Mouse (Mus musculus) hindbrain, embryonic 16.5 days (tissue): ENCODE results near the gene Zdhhc6. TPM values are rescaled to one million over a fixed set of nuclear protein-coding genes. Genes with fewer than 3 reads are reported as not detected.

Experiments
- ATAC-seq: fragments of 200-750 bp; cut with Nextera tagmentation; 2 replicates; pipeline ENCODE4 v1.8.0; 2017; ENCODE audit warnings: moderate TSS enrichment, moderate library complexity
- H3K27ac ChIP-seq: fragments of 300-500 bp; sonication (generic); 2 replicates; pipeline ENCODE4 v1.5.1; 2014; ENCODE audit warnings: low read depth, mild to moderate bottlenecking, control low read depth, low read length, moderate library complexity
- H3K27me3 ChIP-seq: fragments of 300-500 bp; sonication (generic); replicated peaks from 2 replicates; pipeline ENCODE4 v1.6.1; 2014; ENCODE audit warnings: low read length; ENCODE audit not compliant: control insufficient read depth, insufficient read depth
- H3K36me3 ChIP-seq: fragments of 300-500 bp; sonication (generic); 2 replicates; pipeline ENCODE4 v1.6.1; 2014; ENCODE audit warnings: mild to moderate bottlenecking, low read length, moderate library complexity, mixed read lengths; ENCODE audit not compliant: control insufficient read depth, insufficient read depth
- H3K4me1 ChIP-seq: fragments of 300-500 bp; sonication (generic); 2 replicates; pipeline ENCODE4 v1.6.1; 2014; ENCODE audit warnings: low read depth, low read length; ENCODE audit not compliant: control insufficient read depth, insufficient read depth
- H3K4me2 ChIP-seq: fragments of 300-500 bp; sonication (generic); 2 replicates; pipeline ENCODE4 v1.6.1; 2014; ENCODE audit warnings: mild to moderate bottlenecking, low read length, control low read depth, moderate library complexity
- H3K4me3 ChIP-seq: fragments of 300-500 bp; sonication (generic); 2 replicates; pipeline ENCODE4 v1.5.1; 2014; ENCODE audit warnings: mild to moderate bottlenecking, low read length, control low read depth, moderate library complexity
- H3K9ac ChIP-seq: fragments of 300-500 bp; sonication (generic); 2 replicates; pipeline ENCODE4 v1.6.1; 2014; ENCODE audit warnings: low read depth, mild to moderate bottlenecking, control low read depth, low read length, moderate library complexity
- H3K9me3 ChIP-seq: fragments of 300-500 bp; sonication (generic); 2 replicates; pipeline ENCODE4 v1.6.1; 2014; ENCODE audit warnings: mild to moderate bottlenecking, low read length, moderate library complexity; ENCODE audit not compliant: control insufficient read depth
- WGBS: fragments of 180-500 bp; shearing (Covaris S2); extraction: QIAGEN DNeasy Blood & Tissue Kit; methylation state at CpG from one replicate; pipeline ENCODE4 v1.1.7; 2014; 5-methylcytosine and 5-hydroxymethylcytosine counted together
- polyA plus RNA-seq: library from polyadenylated mRNA; unstranded; fragments of >200 nt; fragmentation: Nextera tagmentation; extraction: Ambion mirVana; gene quantifications from 2 replicates; pipeline ENCODE4 v1.2.1, GENCODE M21; 2015

The Zdhhc6 gene
- polyA plus RNA-seq, 1 experiment from 2014 or later = 65.8 TPM

DNA sequence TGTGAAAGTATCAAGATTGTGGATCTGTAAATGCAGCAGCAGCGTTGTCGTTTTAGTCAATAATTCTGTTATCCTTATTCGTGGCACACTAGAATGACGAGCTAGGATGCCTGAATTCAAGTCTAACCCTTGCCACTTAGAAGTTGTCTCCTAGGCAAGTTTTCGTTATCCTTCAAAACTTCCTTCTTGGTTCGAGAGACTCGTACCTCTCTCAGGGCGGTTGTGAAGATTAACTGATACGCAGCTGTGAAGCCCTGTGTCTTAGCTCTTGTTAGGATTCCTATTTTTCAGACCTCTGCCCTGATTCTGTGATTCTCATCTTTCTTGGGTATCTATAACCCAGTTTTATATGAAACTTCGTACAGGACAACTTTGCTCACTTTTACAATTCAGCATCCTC, 1.1 kb upstream of the Zdhhc6 start:
- H3K4me2 ChIP-seq = peak overlapping the region; percentile 95
- no peaks in the 10 kb centered on the region for H3K27me3 ChIP-seq
- peak overlapping the region; percentile 70 for H3K4me3 ChIP-seq
- WGBS = 69% methylated on average over 10 of the region's 10 CpGs
- H3K9me3 ChIP-seq = no peaks in the 10 kb centered on the region
- no peak for ATAC-seq
- no peak overlapping the region for H3K9ac ChIP-seq
- H3K4me1 ChIP-seq = peaks cover 17% of the 10 kb centered on the region
- H3K27ac ChIP-seq = no peak overlapping the region
- H3K36me3 ChIP-seq = 0 out of 2 replicates have a peak, but pooled peaks cover 6% of the 10 kb centered on the region

DNA sequence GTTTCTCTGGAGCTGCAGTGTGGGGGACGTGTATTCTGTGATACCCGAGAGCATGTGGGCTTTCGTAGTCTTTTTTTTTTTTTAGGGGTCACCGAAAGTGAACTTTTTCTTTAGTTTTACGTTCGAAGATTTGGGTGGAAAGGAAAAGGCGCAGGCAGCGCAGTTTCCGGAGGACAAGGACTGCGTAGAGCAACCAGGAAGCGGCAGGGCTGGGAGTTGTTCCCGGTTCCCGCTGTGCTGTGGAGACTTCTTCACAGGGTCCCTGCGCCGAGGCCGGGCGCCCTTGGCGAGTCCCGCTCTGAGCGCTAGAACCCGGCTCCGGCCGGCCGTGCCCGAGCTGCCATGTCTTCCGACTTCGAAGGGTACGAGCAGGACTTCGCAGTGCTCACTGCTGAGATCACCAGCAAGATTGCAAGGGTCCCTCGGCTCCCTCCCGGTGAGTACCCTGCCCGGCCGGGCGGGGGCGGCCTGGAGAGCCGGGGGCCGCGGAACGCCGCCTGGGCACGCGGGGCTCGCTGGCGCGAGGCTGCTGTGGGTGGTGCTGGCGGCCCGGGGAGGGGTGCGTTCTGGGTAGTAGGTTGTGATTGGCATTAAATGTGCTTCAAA, 380 bp upstream of the Zdhhc6 start, which contains the start of gene Vti1a:
Gene Vti1a (plus strand): TSS at position 187 of the 606 bp plus-strand sequence.
- Histone ChIP-seq H3K4me3 (peak within 1 kb of the TSS; percentile 70), H3K9me3 (no peaks in the 10 kb centered on the region), H3K4me2 (peak within 1 kb of the TSS; percentile 95), H3K4me1 (peaks cover 17% of the 10 kb centered on the region), H3K27ac (peak within 1 kb of the TSS; percentile 76), H3K9ac (peak within 1 kb of the TSS; percentile 76), H3K27me3 (no peaks in the 10 kb centered on the region), H3K36me3 (peaks cover 10% of the 10 kb centered on the region; the same call in 1 of the 2 replicates)
- under 1% methylated on average over 48 of the region's 48 CpGs for WGBS
- peak; percentile 95 for ATAC-seq

DNA sequence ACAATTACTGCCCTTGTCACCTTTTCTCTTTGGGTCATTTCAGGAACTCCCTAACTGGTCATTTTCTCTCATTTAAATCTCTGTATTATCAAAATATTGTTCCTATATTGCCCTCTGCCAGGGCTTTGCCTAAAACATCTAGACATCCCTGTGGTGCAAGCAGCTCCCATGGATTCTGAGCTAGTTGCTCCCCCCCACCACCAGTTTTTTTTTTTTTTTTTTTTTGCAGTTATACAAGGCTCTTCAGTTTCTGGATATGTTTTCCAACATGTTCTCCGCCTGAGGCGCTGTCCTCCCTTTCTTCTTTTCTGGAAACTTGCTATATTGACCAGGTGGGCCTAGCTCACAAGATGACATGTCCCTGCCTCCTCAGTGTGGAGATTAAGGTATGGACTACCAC, 2.2 kb downstream of the Zdhhc6 start:
- WGBS = 100% methylated on average over 2 of the region's 2 CpGs
- H3K27me3 ChIP-seq = no peaks in the 10 kb centered on the region
- no peak for ATAC-seq
- H3K36me3 ChIP-seq = peaks cover 21% of the 10 kb centered on the region
- H3K4me3 ChIP-seq = no peak overlapping the region
- H3K9ac ChIP-seq = no peak overlapping the region
- H3K4me1 ChIP-seq = peaks cover 17% of the 10 kb centered on the region
- H3K4me2 ChIP-seq = no peak overlapping the region
- no peaks in the 10 kb centered on the region for H3K9me3 ChIP-seq
- no peak overlapping the region for H3K27ac ChIP-seq

DNA sequence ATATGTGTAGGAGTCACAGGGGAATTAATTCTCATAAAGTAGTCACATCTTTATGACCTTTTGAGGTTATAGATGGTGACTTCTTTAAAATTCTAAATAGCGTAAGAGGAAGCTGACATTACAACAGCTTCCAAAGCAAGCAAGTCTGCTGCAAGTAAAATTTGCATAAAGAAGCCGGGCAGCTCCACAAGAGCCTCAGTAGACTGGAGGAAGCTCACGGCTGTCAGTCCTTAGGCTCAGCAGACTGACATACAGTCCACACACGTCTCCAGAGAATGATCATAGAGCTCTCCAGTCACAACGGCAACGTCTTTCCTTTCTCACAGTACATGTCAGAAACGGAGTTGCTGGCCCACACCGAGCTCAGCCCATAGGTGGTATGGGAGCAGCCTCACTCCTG, 4.0 kb downstream of the Zdhhc6 start:
- 88% methylated on average over 8 of the region's 8 CpGs for WGBS
- H3K4me3 ChIP-seq = no peak overlapping the region
- no peak overlapping the region for H3K27ac ChIP-seq
- H3K4me1 ChIP-seq = peaks cover 12% of the 10 kb centered on the region
- no peak overlapping the region for H3K9ac ChIP-seq
- H3K36me3 ChIP-seq = peaks cover 31% of the 10 kb centered on the region
- no peak for ATAC-seq
- no peaks in the 10 kb centered on the region for H3K27me3 ChIP-seq
- H3K9me3 ChIP-seq = no peaks in the 10 kb centered on the region
- no peak overlapping the region for H3K4me2 ChIP-seq

DNA sequence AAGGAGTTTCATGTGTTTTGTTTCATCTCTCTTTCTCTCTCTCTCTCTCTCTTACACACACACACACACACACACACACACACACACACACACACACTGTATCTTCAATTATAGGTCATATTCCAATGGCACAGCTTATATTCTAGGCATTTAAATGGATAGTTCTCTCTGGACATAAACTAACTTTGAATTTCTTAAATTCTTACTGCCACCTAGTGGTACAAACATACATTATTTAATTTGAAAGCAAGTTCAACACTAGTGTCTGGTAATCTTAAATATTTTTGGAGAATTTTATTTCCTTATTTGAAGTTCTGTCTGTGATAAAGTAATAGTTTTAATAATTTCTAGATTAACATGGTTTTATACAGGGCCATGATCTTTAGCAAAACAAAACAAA, 10.8 kb downstream of the Zdhhc6 start:
- Histone ChIP-seq H3K4me1 (no peaks in the 10 kb centered on the region), H3K36me3 (peaks cover 27% of the 10 kb centered on the region), H3K9ac (no peak overlapping the region), H3K27me3 (no peaks in the 10 kb centered on the region), H3K9me3 (no peaks in the 10 kb centered on the region), H3K4me3 (no peak overlapping the region), H3K4me2 (no peak overlapping the region), H3K27ac (no peak overlapping the region)
- no peak for ATAC-seq

DNA sequence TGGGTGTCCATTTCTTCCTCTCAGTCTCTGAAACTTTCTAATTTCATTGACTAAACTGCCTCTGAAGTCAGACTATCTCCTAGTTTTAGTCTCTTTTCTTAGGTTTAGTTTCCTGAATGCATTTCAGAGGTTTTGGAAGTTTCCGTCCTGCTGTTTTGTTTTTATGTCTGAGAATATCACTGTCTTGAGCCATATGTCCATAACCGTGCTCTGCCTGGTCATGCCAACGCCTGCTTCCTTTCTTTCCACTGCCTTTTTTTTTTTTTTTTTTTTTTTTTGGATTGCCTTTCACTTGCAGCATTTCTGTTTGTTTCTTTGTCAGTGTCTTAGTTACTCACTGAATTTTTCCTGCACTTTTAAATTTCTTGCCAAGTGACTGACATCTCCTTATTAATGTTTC, 15.3 kb downstream of the Zdhhc6 start:
- WGBS = 91% methylated on average over 3 of the region's 3 CpGs
- Histone ChIP-seq H3K9ac (no peak overlapping the region), H3K4me2 (no peak overlapping the region), H3K4me3 (no peak overlapping the region), H3K36me3 (peaks cover 19% of the 10 kb centered on the region; the same call in 1 of the 2 replicates), H3K27me3 (no peaks in the 10 kb centered on the region), H3K9me3 (no peaks in the 10 kb centered on the region), H3K27ac (no peak overlapping the region), H3K4me1 (no peaks in the 10 kb centered on the region)
- ATAC-seq = no peak

DNA sequence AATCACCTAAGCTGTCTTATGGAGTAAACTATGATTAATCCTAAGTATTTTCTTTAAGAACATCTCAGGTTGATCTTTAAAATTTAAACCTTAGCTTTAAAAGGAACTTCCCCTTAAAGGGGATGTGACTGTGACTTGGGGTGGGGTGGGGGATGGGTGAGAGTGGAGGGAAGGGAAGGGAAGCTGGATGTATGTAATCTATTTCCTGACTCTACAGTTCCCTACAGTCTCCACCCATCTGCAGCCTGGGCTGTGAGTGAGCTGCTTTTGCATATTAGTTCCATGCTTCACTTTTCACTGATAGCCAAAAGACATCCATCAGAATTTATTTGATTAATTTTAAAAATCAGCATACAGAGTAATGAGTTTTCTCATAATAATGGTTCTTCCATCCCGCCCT, 16.5 kb downstream of the Zdhhc6 start:
- Histone ChIP-seq H3K9me3 (no peaks in the 10 kb centered on the region), H3K27me3 (no peaks in the 10 kb centered on the region), H3K36me3 (peaks cover 22% of the 10 kb centered on the region; the same call in 1 of the 2 replicates), H3K4me1 (no peaks in the 10 kb centered on the region), H3K9ac (no peak overlapping the region), H3K4me2 (no peak overlapping the region), H3K4me3 (no peak overlapping the region), H3K27ac (no peak overlapping the region)
- 94% methylated on average over 1 of the region's 1 CpGs for WGBS
- no peak for ATAC-seq

DNA sequence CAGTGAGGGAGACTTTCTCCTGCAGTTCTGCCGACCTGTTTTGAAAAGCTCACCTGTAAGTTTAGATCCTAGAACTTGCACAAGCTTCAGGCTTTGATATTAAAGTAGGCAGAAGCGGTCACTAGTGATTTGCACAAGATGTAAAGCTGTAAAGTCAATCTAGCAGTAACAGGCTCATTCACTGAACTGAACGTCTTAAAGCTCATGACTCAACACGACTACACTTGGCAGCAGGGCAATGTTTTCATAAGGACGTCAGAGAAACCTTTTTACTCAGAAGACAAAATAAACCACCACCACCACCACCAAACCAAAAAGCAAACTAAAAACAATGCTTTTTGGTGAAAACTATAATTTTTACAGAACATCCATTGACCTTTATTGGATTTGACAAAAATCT, 17.9 kb downstream of the Zdhhc6 start:
- no peak overlapping the region for H3K9ac ChIP-seq
- H3K27ac ChIP-seq = no peak overlapping the region
- H3K4me2 ChIP-seq = no peak overlapping the region
- H3K4me1 ChIP-seq = no peaks in the 10 kb centered on the region
- ATAC-seq = no peak
- WGBS = 82% methylated on average over 5 of the region's 5 CpGs
- no peaks in the 10 kb centered on the region for H3K9me3 ChIP-seq
- peaks cover 16% of the 10 kb centered on the region; the same call in 1 of the 2 replicates for H3K36me3 ChIP-seq
- no peak overlapping the region for H3K4me3 ChIP-seq
- H3K27me3 ChIP-seq = no peaks in the 10 kb centered on the region

DNA sequence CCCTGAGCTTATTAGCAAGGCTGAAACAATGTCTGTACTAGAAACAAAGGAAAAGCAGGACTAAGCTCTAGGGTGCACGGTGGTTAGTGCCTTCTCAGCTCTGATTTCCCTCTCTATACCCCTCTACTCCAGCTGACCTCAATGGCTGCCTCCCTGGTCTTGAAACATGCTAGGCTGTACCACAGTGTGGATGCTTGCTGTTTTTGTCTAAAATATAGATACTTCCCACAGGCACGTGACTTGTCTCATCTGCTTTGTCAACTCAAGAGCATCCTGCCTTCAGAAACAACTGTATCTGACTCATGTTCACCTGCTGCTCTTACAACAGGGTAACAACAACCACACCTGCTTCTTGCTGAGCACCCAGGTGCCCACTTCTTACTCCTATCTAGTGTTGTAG, 18.3 kb downstream of the Zdhhc6 start:
- Histone ChIP-seq H3K9ac (no peak overlapping the region), H3K27ac (no peak overlapping the region), H3K4me1 (no peaks in the 10 kb centered on the region), H3K9me3 (no peaks in the 10 kb centered on the region), H3K36me3 (peaks cover 16% of the 10 kb centered on the region; the same call in 1 of the 2 replicates), H3K4me3 (no peak overlapping the region), H3K4me2 (no peak overlapping the region), H3K27me3 (no peaks in the 10 kb centered on the region)
- 95% methylated on average over 2 of the region's 2 CpGs for WGBS
- ATAC-seq = no peak
